Mouse (Mus musculus) neural tube, embryonic 13.5 days (tissue): ENCODE data around the gene Baz1a. TPM values are rescaled to one million over a fixed set of nuclear protein-coding genes. Genes with fewer than 3 reads are reported as not detected.

Experiments
- ATAC-seq: fragments of 200-750 bp; cut with Nextera tagmentation; 2 replicates; pipeline ENCODE4 v1.8.0; 2017; ENCODE audit warnings: low read depth, mild to moderate bottlenecking, moderate TSS enrichment, moderate library complexity
- H3K27ac ChIP-seq: fragments of 300-500 bp; sonication (generic); replicated peaks from 2 replicates; pipeline ENCODE4 v1.5.1; 2015; ENCODE audit warnings: moderate library complexity, mild to moderate bottlenecking, inconsistent platforms
- H3K27me3 ChIP-seq: fragments of 300-500 bp; sonication (generic); 2 replicates; pipeline ENCODE4 v1.6.1; 2015; ENCODE audit warnings: mild to moderate bottlenecking, inconsistent platforms
- H3K36me3 ChIP-seq: fragments of 300-500 bp; sonication (generic); 2 replicates; pipeline ENCODE4 v1.6.1; 2015; ENCODE audit warnings: mild to moderate bottlenecking, inconsistent platforms
- H3K4me1 ChIP-seq: fragments of 300-500 bp; sonication (generic); replicated peaks from 2 replicates; pipeline ENCODE4 v1.6.1; 2015; ENCODE audit warnings: inconsistent platforms
- H3K4me2 ChIP-seq: fragments of 300-500 bp; sonication (generic); 2 replicates; pipeline ENCODE4 v1.6.1; 2015; ENCODE audit warnings: inconsistent platforms, mild to moderate bottlenecking, moderate library complexity
- H3K4me3 ChIP-seq: fragments of 300-500 bp; sonication (generic); 2 replicates; pipeline ENCODE4 v1.5.1; 2015; ENCODE audit warnings: mild to moderate bottlenecking, inconsistent platforms
- H3K9ac ChIP-seq: fragments of 300-500 bp; sonication (generic); 2 replicates; pipeline ENCODE4 v1.6.1; 2015; ENCODE audit warnings: moderate library complexity, mild to moderate bottlenecking, inconsistent platforms
- H3K9me3 ChIP-seq: fragments of 300-500 bp; sonication (generic); 2 replicates; pipeline ENCODE4 v1.6.1; 2016; ENCODE audit warnings: inconsistent platforms
- WGBS: fragments of 180-500 bp; shearing (Covaris S2); methylation state at CpG from one replicate; pipeline ENCODE4 v1.1.7; 2015; 5-methylcytosine and 5-hydroxymethylcytosine counted together
- polyA plus RNA-seq: library from polyadenylated mRNA; unstranded; fragments of >200 nt; fragmentation: Nextera tagmentation; extraction: Ambion mirVana; gene quantifications from 2 replicates; pipeline ENCODE4 v1.2.1, GENCODE M21; 2015

Baz1a gene
- polyA plus RNA-seq, 1 experiment from 2014 or later = 11.5 TPM

DNA sequence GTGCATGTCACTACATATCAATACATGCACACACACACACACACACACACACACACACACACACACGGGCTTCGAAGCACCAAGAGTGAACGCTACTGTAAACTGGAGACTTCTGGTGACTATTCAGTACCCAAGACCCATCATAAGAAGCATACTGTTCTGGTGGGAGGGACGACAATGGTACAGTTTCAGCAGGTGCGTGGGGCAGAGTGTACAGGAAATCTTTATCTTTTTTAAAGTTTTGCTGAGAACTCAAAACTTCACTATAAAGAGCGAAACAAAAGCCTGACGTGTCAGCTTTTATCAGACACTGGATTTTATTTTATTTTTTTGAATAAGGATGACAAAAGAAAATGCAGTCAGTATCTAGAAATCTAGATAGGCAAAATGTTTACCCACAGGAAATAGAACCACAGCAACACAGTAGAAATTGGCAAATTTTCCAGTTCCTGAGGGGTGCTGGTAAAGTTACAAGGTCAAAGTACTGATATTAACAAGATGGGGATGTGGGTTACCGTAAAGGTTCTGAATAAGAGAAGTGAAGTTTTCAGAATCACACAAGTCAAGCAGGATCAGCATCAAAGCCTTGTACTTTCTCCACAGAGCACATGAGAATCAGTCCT, 35.7 kb upstream of the Baz1a start:
- H3K4me2 ChIP-seq = no peak overlapping the region
- H3K9ac ChIP-seq = no peak overlapping the region
- WGBS = 97% methylated on average over 8 of the region's 8 CpGs
- H3K36me3 ChIP-seq = peaks cover 35% of the 10 kb centered on the region
- no peaks in the 10 kb centered on the region for H3K4me1 ChIP-seq
- H3K9me3 ChIP-seq = no peaks in the 10 kb centered on the region
- H3K27ac ChIP-seq = no peak overlapping the region
- no peaks in the 10 kb centered on the region for H3K27me3 ChIP-seq
- no peak overlapping the region for H3K4me3 ChIP-seq
- ATAC-seq = no peak

DNA sequence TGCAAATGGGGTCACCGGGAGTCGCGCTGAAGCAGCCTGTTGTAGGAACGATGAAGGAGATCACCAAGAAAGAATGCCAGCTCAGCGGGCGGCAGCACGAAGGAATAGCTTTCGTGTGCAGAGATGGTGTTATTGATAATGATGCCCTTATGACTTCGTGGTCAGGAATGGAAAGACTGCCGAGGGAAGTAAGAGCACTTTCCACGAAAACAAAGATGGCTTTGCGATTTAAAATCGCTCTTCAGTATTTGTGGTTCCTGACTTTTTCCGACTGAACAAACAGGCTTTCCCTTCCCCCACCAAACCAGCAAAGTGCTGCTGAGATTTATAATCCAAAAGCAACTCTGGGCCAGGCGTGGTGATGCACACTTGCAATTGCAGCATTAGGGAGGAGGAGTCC, 26.9 kb upstream of the Baz1a start:
- H3K9ac ChIP-seq = no peak overlapping the region
- 77% methylated on average over 15 of the region's 15 CpGs for WGBS

DNA sequence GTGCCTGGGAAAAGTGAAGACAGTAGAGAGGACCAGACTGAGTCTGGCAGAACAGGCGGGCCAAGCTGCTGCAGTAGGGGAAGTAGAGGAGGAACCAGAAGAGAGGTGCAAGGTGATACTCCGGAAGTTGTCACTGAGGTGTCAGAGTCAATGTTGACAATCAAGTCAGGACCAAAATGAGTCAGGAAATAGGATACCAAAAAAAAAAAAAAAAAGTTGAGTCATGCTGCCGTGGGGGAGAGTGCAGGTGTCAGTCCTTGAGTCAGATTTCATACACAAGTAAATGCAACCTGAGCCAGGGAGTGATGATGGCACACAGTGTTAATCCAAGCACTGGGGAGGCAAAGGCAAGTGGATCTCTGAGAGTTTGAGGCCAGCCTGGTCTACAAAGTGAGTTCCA, 12.9 kb upstream of the Baz1a start:
- WGBS = 72% methylated on average over 3 of the region's 3 CpGs

More for the DNA sequence above, 26.9 kb upstream of the Baz1a start:
- Histone ChIP-seq H3K4me1 (no peaks in the 10 kb centered on the region), H3K9me3 (no peaks in the 10 kb centered on the region), H3K27ac (no peak overlapping the region), H3K27me3 (no peaks in the 10 kb centered on the region), H3K4me2 (no peak overlapping the region), H3K36me3 (peaks cover 18% of the 10 kb centered on the region), H3K4me3 (no peak overlapping the region)
- no peak for ATAC-seq

DNA sequence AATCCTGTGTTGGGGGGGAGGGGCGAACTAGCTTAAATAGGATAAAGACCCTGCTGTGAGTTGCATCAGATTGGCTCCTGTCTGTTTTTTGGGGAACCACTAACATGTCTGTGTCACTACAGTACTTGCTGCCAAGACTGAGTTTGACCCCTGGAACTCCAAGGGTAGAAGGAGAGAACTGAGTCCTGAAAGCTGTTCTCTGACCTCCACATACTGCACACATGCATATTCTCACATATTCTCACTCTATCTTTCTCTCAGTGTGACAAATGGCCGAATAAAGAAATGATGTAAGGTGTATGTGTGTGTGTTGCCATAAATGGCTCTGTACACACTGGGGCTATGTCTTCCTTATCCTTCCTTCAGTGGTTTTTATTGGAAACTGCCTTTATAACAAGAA, 9.1 kb upstream of the Baz1a start:
- ATAC-seq = no peak
- Histone ChIP-seq H3K9ac (no peak overlapping the region), H3K9me3 (no peaks in the 10 kb centered on the region), H3K27ac (no peak overlapping the region), H3K4me2 (no peak overlapping the region), H3K36me3 (no peaks in the 10 kb centered on the region), H3K4me1 (no peaks in the 10 kb centered on the region), H3K4me3 (no peak overlapping the region), H3K27me3 (no peaks in the 10 kb centered on the region)
- 80% methylated on average over 2 of the region's 2 CpGs for WGBS

More for the DNA sequence above, 12.9 kb upstream of the Baz1a start:
- Histone ChIP-seq H3K4me3 (no peak overlapping the region), H3K4me1 (no peaks in the 10 kb centered on the region), H3K9me3 (no peaks in the 10 kb centered on the region), H3K4me2 (no peak overlapping the region), H3K27ac (no peak overlapping the region), H3K36me3 (no peaks in the 10 kb centered on the region), H3K9ac (no peak overlapping the region), H3K27me3 (no peaks in the 10 kb centered on the region)
- ATAC-seq = no peak

DNA sequence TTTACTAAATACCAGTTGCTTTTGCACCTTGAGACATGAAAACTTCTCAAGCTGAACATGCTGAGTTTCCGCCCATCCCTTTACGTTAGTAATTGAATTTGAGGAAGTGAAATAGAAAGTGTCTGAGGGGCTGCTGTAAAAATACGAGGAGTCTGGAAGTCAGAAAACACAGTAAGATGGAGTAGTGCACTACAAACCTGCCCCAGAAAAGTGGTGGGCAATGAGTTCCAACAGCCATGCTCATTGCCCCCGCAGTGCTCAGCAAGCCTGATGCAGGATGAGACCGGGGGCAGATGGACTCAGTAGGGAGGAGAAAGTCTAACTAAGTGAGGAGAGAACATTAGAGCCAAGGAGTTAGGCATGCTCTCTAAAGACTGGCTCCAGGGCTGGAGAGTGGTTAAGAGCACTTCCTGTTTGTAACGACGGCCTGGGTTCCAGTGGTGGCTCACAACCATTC, 5.3 kb upstream of the Baz1a start:
- 90% methylated on average over 7 of the region's 7 CpGs for WGBS
- Histone ChIP-seq H3K27me3 (no peaks in the 10 kb centered on the region), H3K4me3 (no peak overlapping the region), H3K9me3 (no peaks in the 10 kb centered on the region), H3K27ac (no peak overlapping the region), H3K9ac (no peak overlapping the region), H3K36me3 (no peaks in the 10 kb centered on the region), H3K4me1 (peaks cover 4% of the 10 kb centered on the region; the same call in 1 of the 2 replicates), H3K4me2 (no peak overlapping the region)
- ATAC-seq = no peak

DNA sequence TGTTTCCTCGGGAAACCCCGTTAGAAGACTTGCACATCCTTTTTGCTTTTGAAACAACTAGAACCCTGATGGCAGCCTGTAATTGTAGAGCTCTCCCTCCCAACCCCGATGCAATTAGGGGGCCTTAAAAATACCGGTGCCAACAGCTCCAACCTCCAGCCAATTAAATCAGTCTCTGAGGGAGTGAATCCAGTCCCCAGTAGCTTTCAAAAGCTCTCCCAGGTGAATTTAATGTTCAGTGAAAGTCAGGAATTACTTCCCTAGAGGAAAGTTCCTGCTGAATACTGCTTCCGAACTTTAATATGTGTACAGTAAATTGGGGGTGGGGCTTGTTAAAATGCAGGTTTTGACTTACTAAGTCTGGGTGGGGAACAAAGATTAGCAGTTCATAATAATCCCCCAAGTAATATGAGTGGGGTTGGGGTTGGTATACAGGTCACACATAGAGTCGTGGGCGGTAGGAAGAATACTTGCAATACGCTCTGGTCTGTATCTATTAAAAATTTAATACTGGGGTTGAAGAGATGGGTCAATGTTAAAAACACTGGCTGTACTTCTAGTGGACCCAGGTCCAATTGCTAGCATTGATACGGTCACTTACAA, 3.1 kb upstream of the Baz1a start:
- Histone ChIP-seq H3K4me1 (peaks cover 4% of the 10 kb centered on the region; the same call in 1 of the 2 replicates), H3K27ac (no peak overlapping the region), H3K4me2 (no peak overlapping the region), H3K27me3 (no peaks in the 10 kb centered on the region), H3K9ac (no peak overlapping the region), H3K36me3 (no peaks in the 10 kb centered on the region), H3K4me3 (no peak overlapping the region), H3K9me3 (no peaks in the 10 kb centered on the region)
- WGBS = 47% methylated on average over 9 of the region's 9 CpGs
- ATAC-seq = no peak

DNA sequence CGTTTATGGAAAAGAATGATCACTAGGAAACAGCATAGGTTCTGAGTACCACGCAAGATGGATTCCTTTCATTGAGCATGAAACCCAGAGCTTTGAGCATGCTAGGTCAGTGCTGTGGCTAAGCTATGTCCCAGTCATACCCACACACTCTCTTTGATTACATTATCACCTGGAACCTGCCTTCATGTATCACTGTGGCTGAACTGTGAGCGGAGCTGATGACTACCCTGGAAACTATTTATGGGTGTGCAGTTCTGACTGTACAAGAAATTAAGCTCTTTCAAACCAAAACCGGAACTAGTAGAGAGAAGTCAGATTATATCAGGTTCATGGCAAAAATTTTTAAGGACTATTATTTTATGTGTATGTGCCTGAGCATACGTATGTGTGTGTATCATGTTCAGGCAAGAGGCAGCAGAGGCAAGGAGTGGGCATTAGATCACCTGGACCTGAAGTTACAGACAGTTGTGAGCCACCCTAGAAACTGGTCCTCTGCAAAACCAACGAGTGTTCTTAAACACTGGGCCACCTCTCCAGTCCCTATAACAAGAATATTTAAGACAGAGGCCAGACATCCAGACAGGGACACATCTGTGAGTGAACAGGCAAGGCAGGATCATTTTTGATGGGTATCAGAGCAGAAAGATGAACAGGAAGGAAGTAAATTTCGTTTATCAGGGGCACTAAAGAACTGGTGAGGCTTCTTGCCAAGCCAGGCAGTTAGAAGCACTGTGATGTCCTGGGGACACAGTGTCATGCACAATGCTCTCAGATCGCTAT, 2.4 kb upstream of the Baz1a start:
- H3K4me3 ChIP-seq = no peak overlapping the region
- no peak for ATAC-seq
- 70% methylated on average over 8 of the region's 8 CpGs for WGBS
- peaks cover 4% of the 10 kb centered on the region; the same call in 1 of the 2 replicates for H3K4me1 ChIP-seq
- no peak overlapping the region for H3K27ac ChIP-seq
- H3K27me3 ChIP-seq = no peaks in the 10 kb centered on the region
- no peak overlapping the region for H3K4me2 ChIP-seq
- no peaks in the 10 kb centered on the region for H3K9me3 ChIP-seq
- no peaks in the 10 kb centered on the region for H3K36me3 ChIP-seq
- H3K9ac ChIP-seq = no peak overlapping the region

DNA sequence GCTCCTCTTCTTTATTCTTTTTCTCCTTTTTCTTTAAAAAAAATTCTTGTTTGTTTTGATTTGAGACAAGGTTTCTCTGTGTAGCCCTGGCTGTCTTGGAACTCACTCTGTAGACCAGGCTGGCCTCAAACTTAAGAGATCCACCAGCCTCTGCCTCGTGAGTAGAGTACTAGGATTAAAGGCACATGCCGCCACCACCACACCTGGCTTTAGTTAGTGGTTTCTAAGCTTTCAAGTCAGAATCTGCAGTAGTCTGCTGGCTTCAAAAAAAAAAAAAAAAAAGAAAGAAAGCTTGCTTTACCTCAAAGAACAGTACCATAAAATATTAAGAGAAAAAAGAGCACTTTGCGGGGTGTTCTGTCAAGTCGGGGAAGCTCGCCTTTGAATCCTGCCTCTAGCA, 1.3 kb upstream of the Baz1a start:
- Histone ChIP-seq H3K9ac (no peak overlapping the region), H3K4me3 (no peak overlapping the region), H3K9me3 (no peaks in the 10 kb centered on the region), H3K4me2 (no peak overlapping the region), H3K4me1 (peaks cover 4% of the 10 kb centered on the region; the same call in 1 of the 2 replicates), H3K36me3 (no peaks in the 10 kb centered on the region), H3K27ac (no peak overlapping the region), H3K27me3 (no peaks in the 10 kb centered on the region)
- 88% methylated on average over 5 of the region's 5 CpGs for WGBS
- no peak for ATAC-seq

DNA sequence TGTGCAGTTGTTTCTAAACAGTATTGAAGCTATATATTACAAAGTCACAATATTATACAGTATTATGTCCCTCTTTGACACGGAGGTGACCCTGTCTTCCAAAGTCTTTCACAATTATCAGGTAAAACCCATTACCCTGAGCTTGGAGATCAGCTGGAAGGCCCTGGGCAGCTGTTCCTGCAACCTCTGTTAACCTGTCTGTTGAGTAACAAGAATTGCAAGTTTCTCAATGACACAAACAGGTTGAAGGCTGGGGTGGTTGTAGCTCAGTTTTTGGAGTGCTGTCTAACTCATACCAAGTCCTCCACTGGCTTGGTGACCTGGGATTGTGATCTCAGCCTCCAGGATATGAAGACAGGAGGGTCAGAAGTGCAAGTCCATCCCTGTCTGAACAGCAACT, 1.1 kb downstream of the Baz1a start:
- Histone ChIP-seq H3K9ac (no peak overlapping the region), H3K36me3 (no peaks in the 10 kb centered on the region), H3K4me3 (no peak overlapping the region), H3K4me1 (peaks cover 4% of the 10 kb centered on the region; the same call in 1 of the 2 replicates), H3K27me3 (no peaks in the 10 kb centered on the region), H3K27ac (no peak overlapping the region), H3K9me3 (no peaks in the 10 kb centered on the region), H3K4me2 (no peak overlapping the region)
- 90% methylated on average over 1 of the region's 1 CpGs for WGBS
- ATAC-seq = no peak

DNA sequence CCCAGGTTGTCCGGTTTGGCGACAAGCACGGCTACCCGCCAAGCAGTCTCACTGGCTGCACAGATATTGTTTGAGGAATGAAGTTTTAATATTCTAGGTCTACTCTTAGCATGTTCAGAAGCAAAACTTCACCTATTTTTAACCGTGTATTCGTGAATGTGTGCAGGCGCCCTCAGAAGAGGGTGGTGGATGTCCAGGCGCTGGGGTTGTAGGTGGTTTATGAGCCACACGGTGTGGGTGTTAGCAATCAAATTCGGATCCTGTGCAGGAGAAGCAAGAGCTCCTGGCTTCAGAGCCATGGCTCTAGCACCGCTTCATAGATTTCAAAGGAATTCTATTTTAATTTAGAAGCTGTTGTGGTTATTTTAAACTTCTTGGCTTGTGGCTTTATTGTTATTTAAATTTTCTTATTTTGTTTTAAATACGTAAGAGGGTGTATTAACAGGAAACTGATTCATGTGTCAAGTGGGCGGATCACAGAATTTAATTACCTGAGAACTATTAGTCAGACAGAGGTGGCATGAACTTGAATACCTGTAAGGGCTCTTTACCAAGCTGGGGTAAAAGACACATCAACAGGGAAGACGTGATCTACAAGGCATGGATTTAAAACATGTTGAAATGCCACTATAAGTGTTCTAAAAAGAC, 6.7 kb downstream of the Baz1a start:
- Histone ChIP-seq H3K27ac (no peak overlapping the region), H3K4me1 (no peaks in the 10 kb centered on the region), H3K27me3 (no peaks in the 10 kb centered on the region), H3K9ac (no peak overlapping the region), H3K9me3 (no peaks in the 10 kb centered on the region), H3K4me2 (no peak overlapping the region), H3K4me3 (no peak overlapping the region), H3K36me3 (no peaks in the 10 kb centered on the region)
- 90% methylated on average over 14 of the region's 14 CpGs for WGBS
- ATAC-seq = no peak

DNA sequence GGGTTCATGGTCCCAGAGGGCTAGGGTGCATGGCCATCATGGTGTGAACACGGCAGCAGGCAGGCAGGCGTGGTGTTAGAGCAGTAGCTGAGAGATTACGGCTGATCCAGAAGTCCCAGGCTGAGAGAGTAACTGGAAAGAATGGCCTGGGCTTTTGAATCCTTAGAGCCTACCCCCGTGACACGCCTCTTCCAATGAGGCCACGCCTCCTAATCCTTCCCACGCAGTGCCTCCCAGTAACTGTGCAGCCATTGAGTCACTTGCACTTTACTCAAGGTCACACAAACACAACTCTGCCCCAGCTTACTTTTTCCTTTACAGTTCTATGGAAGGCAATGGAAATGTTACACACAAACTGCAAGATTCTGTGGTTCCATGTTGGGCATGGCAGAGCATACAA, 8.1 kb downstream of the Baz1a start:
- H3K4me3 ChIP-seq = no peak overlapping the region
- no peaks in the 10 kb centered on the region for H3K4me1 ChIP-seq
- no peak overlapping the region for H3K4me2 ChIP-seq
- 97% methylated on average over 7 of the region's 7 CpGs for WGBS
- no peak for ATAC-seq
- no peaks in the 10 kb centered on the region for H3K36me3 ChIP-seq
- no peak overlapping the region for H3K9ac ChIP-seq
- H3K9me3 ChIP-seq = no peaks in the 10 kb centered on the region
- H3K27me3 ChIP-seq = no peaks in the 10 kb centered on the region
- H3K27ac ChIP-seq = no peak overlapping the region

DNA sequence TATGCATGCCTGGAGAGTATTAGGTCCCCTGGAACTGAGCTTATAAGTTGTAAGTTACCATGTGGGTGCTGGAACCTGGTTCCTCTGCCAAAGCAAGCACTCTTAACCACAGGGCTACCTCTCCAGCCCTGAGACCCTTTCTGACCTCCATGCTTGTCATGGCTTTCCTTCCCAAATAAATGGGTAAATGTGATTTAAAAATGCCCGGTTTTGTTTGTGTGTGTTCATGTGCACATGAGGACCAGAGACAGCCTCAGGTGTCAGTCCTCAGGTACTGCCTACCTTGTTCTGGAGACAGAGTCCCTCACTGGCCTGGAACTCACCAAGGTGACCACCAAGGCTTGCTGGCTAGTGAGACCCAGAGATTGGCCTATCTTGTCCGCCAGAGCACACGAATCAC, 9.8 kb downstream of the Baz1a start:
- no peak overlapping the region for H3K4me3 ChIP-seq
- no peaks in the 10 kb centered on the region for H3K9me3 ChIP-seq
- WGBS = 90% methylated on average over 3 of the region's 3 CpGs
- ATAC-seq = no peak
- H3K4me1 ChIP-seq = no peaks in the 10 kb centered on the region
- no peak overlapping the region for H3K9ac ChIP-seq
- H3K27me3 ChIP-seq = no peaks in the 10 kb centered on the region
- H3K36me3 ChIP-seq = no peaks in the 10 kb centered on the region
- no peak overlapping the region for H3K4me2 ChIP-seq
- H3K27ac ChIP-seq = no peak overlapping the region
